ENCODE assay signal across 26 mouse cellular contexts in genomic region chr8:106963365-106963764, GRCm38 (mm10). TPM values are rescaled to one million over a fixed set of nuclear protein-coding genes. Genes with fewer than 3 reads are reported as not detected.
DNase-seq lines count a peak whose midpoint lies in the region; ATAC-seq and TF ChIP-seq lines count a peak whose summit lies in the region.
"Had no signal": no experiment of that assay in that cellular context is flagged by ENCODE, and none has a peak within 500 bp of the region (broad histone marks: within the 10 kb centered on the region; RNA-seq: fewer than 3 reads in every experiment).

No protein-coding gene starts in this region.

- no peaks in the 10 kb centered on the region for H3K36me3 ChIP-seq in neural tube, embryonic 11.5 days (ENCODE audit: control insufficient read depth, insufficient read depth, low read length)
- H3K36me3 ChIP-seq: limb, embryonic 13.5 days; liver, embryonic 12.5 days; midbrain, embryonic 12.5 days; neural tube, embryonic 12.5 days; stomach, embryonic 15.5 days had no signal

- 0 out of 2 replicates have a peak, but pooled peaks cover 3% of the 10 kb centered on the region for H3K4me1 ChIP-seq in neural tube, embryonic 11.5 days (ENCODE audit: control insufficient read depth, insufficient read depth, low read length)
- H3K4me1 ChIP-seq: limb, embryonic 13.5 days; stomach, embryonic 15.5 days had no signal

- H3K4me2 ChIP-seq in neural tube, embryonic 11.5 days (ENCODE audit: low read depth): no peak overlapping the region
- H3K4me2 ChIP-seq: heart, embryonic 11.5 days; limb, embryonic 13.5 days; liver, embryonic 12.5 days; midbrain, embryonic 12.5 days; neural tube, embryonic 12.5 days; stomach, embryonic 15.5 days had no signal

- DNase-seq in neural tube, embryonic 11.5 days (ENCODE audit: low spot score): peak; percentile 25
- no peak for DNase-seq in neural tube, embryonic 10.5 days (ENCODE audit: extremely low spot score, low spot score)
- peak; percentile 20 for DNase-seq in WW6 (ENCODE audit: low read depth, low spot score)
- peak; percentile 17 for DNase-seq in embryo, embryonic 9.5 days (ENCODE audit: extremely low spot score)
- no peak for DNase-seq in left cerebral cortex, adult 18-20 months (ENCODE audit: low spot score in 2 of 2)
- DNase-seq in layer of hippocampus, adult 2 months (ENCODE audit: low spot score in 2 of 2): no peak
- no peak for DNase-seq in kidney, postnatal 36 days
- DNase-seq: adrenal gland, adult 8-10 months; cerebellum, adult 9-10 months; gastrocnemius, postnatal 10 days; heart, adult 11 months; kidney, adult 18-20 months; lung, adult 18-20 months; lung, postnatal 10 days; right cerebral cortex, adult 18-20 months; right cerebral cortex, postnatal 4 days; thymus, postnatal 25 days had no signal

- H3K9me3 ChIP-seq in neural tube, embryonic 11.5 days (ENCODE audit: control insufficient read depth, low read length): no peaks in the 10 kb centered on the region
- H3K9me3 ChIP-seq: limb, embryonic 13.5 days; liver, embryonic 12.5 days; midbrain, embryonic 12.5 days; neural tube, embryonic 12.5 days; stomach, embryonic 15.5 days had no signal

- no peak for TF ChIP-seq CTCF in layer of hippocampus, adult 2 months (conservative IDR thresholded peaks at IDR 0.05)

- no peak for ATAC-seq in neural tube, embryonic 11.5 days (ENCODE audit: insufficient read depth, low FRiP score, low TSS enrichment)
- ATAC-seq: activated CD4-positive, CD25-positive, alpha-beta regulatory T cell, adult 4 months; forebrain, embryonic 14.5 days; liver, embryonic 12.5 days had no signal

- H3K9ac ChIP-seq in neural tube, embryonic 11.5 days (ENCODE audit: low read length): no peak overlapping the region
- H3K9ac ChIP-seq: limb, embryonic 13.5 days; liver, embryonic 12.5 days; midbrain, embryonic 12.5 days; neural tube, embryonic 12.5 days; stomach, embryonic 15.5 days had no signal

- H3K4me3 ChIP-seq in neural tube, embryonic 11.5 days (ENCODE audit: low read depth, low read length): no peak overlapping the region
- no peak overlapping the region for H3K4me3 ChIP-seq in layer of hippocampus, adult 2 months
- H3K4me3 ChIP-seq: limb, embryonic 13.5 days; liver, embryonic 12.5 days; midbrain, embryonic 12.5 days; neural tube, embryonic 12.5 days; stomach, embryonic 15.5 days had no signal

- no peak overlapping the region for H3K27ac ChIP-seq in neural tube, embryonic 11.5 days (ENCODE audit: low read depth, low read length)
- no peak overlapping the region for H3K27ac ChIP-seq in layer of hippocampus, adult 2 months
- H3K27ac ChIP-seq: kidney, postnatal 0 days; limb, embryonic 13.5 days; liver, embryonic 12.5 days; midbrain, embryonic 12.5 days; neural tube, embryonic 12.5 days; stomach, embryonic 15.5 days had no signal

- no peaks in the 10 kb centered on the region for H3K27me3 ChIP-seq in neural tube, embryonic 11.5 days (ENCODE audit: control insufficient read depth, insufficient read depth, low read length)
- H3K27me3 ChIP-seq: limb, embryonic 13.5 days; liver, embryonic 12.5 days; midbrain, embryonic 12.5 days; neural tube, embryonic 12.5 days; stomach, embryonic 15.5 days had no signal

- 41% methylated on average over 6 of the region's 6 CpGs for WGBS in neural tube, embryonic 11.5 days

RNA-seq across cellular contexts. Expression of gene Sntb2, which starts 27.8 kb away (rescaled TPM):
- polyA plus RNA-seq in neural tube, embryonic 11.5 days (2014; fragmentation: Nextera tagmentation; extraction: Ambion mirVana): 6.3 and 7.7 TPM in 2 replicates
- total RNA-seq in left cerebral cortex, adult 18-20 months (2021): 10 to 100 TPM; 20.8 to 21.3 TPM
- total RNA-seq in layer of hippocampus, adult 2 months (2021): 10 to 100 TPM; 24.8 to 24.9 TPM

Comparison
In these comparisons a context has a peak if more than half of its experiments do, and no peak if none do; other contexts are left out.
1. DNase-seq: peak in neural tube, embryonic 11.5 days (single experiment), WW6 (single experiment) and embryo, embryonic 9.5 days (single experiment); none in neural tube, embryonic 10.5 days (single experiment), left cerebral cortex, adult 18-20 months (0 of 2), layer of hippocampus, adult 2 months (0 of 2) and kidney, postnatal 36 days (0 of 2).